In genomic region chr4:155481381-155482124, GRCm38 (mm10) we compare ENCODE assay signal across 8 mouse cellular contexts. TPM values are rescaled to one million over a fixed set of nuclear protein-coding genes. Genes with fewer than 3 reads are reported as not detected.
DNase-seq lines count a peak whose midpoint lies in the region; ATAC-seq and TF ChIP-seq lines count a peak whose summit lies in the region.

No protein-coding gene starts in this region.

- H3K4me2 ChIP-seq in hindbrain, embryonic 13.5 days, result peak overlapping the region; percentile 33; the same call in 1 of the 2 replicates

- TF ChIP-seq CTCF in Patski (IDR thresholded peaks at IDR 0.05), result peak; percentile 90

- H3K9me3 ChIP-seq in hindbrain, embryonic 13.5 days, result no peaks in the 10 kb centered on the region

- no peak for DNase-seq in Patski (ENCODE audit: low read depth, low spot score)
- DNase-seq in cerebellum, postnatal 14 days, result peak; percentile 88 to 90
- peak; percentile 65 to 76 for DNase-seq in frontal cortex, postnatal 25 days (ENCODE audit: low spot score in 2 of 2)
- DNase-seq in layer of hippocampus, postnatal 36 days, result peak; percentile 74 to 75
- peak; percentile 85 for DNase-seq in lung, postnatal 36 days
- DNase-seq in retina, embryonic 14.5 days (ENCODE audit: low spot score), result peak; percentile 90
- DNase-seq in thymus, postnatal 36 days, result peak; percentile 78 to 81

- no peaks in the 10 kb centered on the region for H3K27me3 ChIP-seq in Patski
- peaks cover 3% of the 10 kb centered on the region; the same call in 1 of the 2 replicates for H3K27me3 ChIP-seq in hindbrain, embryonic 13.5 days

- in situ Hi-C loops in Patski (cut with MboI; ENCODE audit: low pct_unique_long_range_greater_than_20kb), result loop anchor here (5.0 to 10.0 kb wide), 3 partner anchors 86 to 293 kb away; partner anchors contain the start of gene Vwa1

- POLR2A ChIA-PET in Patski (lab: Charles Lee), result interaction anchor here (0.7 to 1.4 kb wide), 2 partner anchors 12 to 96 kb away, joined by 3 to 7 read pairs; no protein-coding TSS in a partner anchor

- H3K9ac ChIP-seq in hindbrain, embryonic 13.5 days, result 0 out of 2 replicates have a peak overlapping the region, but pooled peaks have one; percentile 13

- H3K36me3 ChIP-seq in hindbrain, embryonic 13.5 days, result no peaks in the 10 kb centered on the region

- ATAC-seq in Patski, result no peak
- ATAC-seq in hindbrain, embryonic 13.5 days (ENCODE audit: low FRiP score), result peak; percentile 75

- peaks cover 5% of the 10 kb centered on the region; the same call in 1 of the 2 replicates for H3K4me1 ChIP-seq in hindbrain, embryonic 13.5 days (replicated peaks)

- no peak overlapping the region; the same call in 1 of the 2 replicates for H3K27ac ChIP-seq in hindbrain, embryonic 13.5 days

- WGBS in hindbrain, embryonic 13.5 days, result 24% methylated on average over 28 of the region's 28 CpGs

- no peak overlapping the region for H3K4me3 ChIP-seq in hindbrain, embryonic 13.5 days

- CTCF ChIA-PET in Patski (lab: Charles Lee), result interaction anchor here (0.6 to 2.3 kb wide), 7 partner anchors 54 to 222 kb away, joined by 3 to 15 read pairs (median 5); partner anchors contain the start of genes Nadk and Ssu72

RNA-seq across cellular contexts. Expression of gene Gnb1, which starts 9.6 kb away (rescaled TPM):
- polyA plus RNA-seq in Patski (2021), result 287 TPM
- 1,012 and 1,052 TPM in 2 replicates for polyA plus RNA-seq in hindbrain, embryonic 13.5 days (2015; fragmentation: Nextera tagmentation; extraction: Ambion mirVana)
- 100 to 1,000 TPM; 744 to 792 TPM for total RNA-seq in layer of hippocampus, postnatal 36 days (2021)

RNA-seq across cellular contexts. Expression of gene Tmem52, which starts 12.6 kb away (rescaled TPM):
- 0.41 TPM for polyA plus RNA-seq in Patski (2021)
- not detected in 2 replicates for polyA plus RNA-seq in hindbrain, embryonic 13.5 days (2015; fragmentation: Nextera tagmentation; extraction: Ambion mirVana)
- 1 to 10 TPM; 2.0 to 6.6 TPM for total RNA-seq in layer of hippocampus, postnatal 36 days (2021)
